Mouse (Mus musculus): ENCODE data around the gene Banp. TPM values are rescaled to one million over a fixed set of nuclear protein-coding genes. Genes with fewer than 3 reads are reported as not detected.

Gene Banp
- polyA plus RNA-seq, 1 experiment from 2014 or later, result 43.3 TPM

GRCm38 (mm10) chr8:121995895-121996294 lies 46.3 kb downstream of the Banp start:
- no peaks in the 10 kb centered on the region for H3K4me1 ChIP-seq
- WGBS, result 73% methylated on average over 3 of the region's 3 CpGs
- H3K4me3 ChIP-seq (replicated peaks), result no peak overlapping the region
- no peaks in the 10 kb centered on the region for H3K27me3 ChIP-seq
- H3K36me3 ChIP-seq, result peaks cover 78% of the 10 kb centered on the region
- no peak overlapping the region for H3K27ac ChIP-seq
- H3K9me3 ChIP-seq (replicated peaks), result no peaks in the 10 kb centered on the region
- no peak overlapping the region for H3K4me2 ChIP-seq
- no peak for ATAC-seq (replicated peaks; ENCODE audit: low FRiP score)
- H3K9ac ChIP-seq, result no peak overlapping the region

GRCm38 (mm10) chr8:121998631-121999030 lies 49.1 kb downstream of the Banp start:
- WGBS, result 97% methylated on average over 4 of the region's 4 CpGs
- H3K4me2 ChIP-seq, result no peak overlapping the region
- H3K9ac ChIP-seq, result no peak overlapping the region
- H3K4me1 ChIP-seq, result no peaks in the 10 kb centered on the region
- no peak overlapping the region for H3K4me3 ChIP-seq (replicated peaks)
- H3K27me3 ChIP-seq, result no peaks in the 10 kb centered on the region
- no peaks in the 10 kb centered on the region for H3K9me3 ChIP-seq (replicated peaks)
- H3K27ac ChIP-seq, result no peak overlapping the region
- peaks cover 81% of the 10 kb centered on the region for H3K36me3 ChIP-seq
- no peak for ATAC-seq (replicated peaks; ENCODE audit: low FRiP score)

DNA sequence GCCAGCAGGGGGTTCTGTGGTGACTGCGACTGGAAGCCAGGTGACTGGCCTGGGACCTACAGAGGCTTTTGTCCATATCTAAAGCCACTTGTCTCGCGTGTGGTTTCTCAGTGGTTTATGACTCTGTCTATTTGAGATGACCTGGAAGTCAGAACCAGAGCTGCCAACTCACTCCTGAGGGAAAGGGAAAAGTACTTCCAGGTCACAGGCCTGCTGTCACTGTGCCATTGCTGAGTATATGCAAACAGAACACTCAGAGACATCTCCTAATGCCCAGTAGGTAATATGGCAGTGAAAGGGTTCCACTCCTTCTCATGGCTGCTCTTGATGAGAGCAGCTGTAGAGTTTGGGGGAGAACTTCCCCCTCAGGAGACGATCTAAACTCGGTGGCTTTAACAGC lies 49.7 kb downstream of the Banp start:
- H3K36me3 ChIP-seq, result peaks cover 83% of the 10 kb centered on the region

DNA sequence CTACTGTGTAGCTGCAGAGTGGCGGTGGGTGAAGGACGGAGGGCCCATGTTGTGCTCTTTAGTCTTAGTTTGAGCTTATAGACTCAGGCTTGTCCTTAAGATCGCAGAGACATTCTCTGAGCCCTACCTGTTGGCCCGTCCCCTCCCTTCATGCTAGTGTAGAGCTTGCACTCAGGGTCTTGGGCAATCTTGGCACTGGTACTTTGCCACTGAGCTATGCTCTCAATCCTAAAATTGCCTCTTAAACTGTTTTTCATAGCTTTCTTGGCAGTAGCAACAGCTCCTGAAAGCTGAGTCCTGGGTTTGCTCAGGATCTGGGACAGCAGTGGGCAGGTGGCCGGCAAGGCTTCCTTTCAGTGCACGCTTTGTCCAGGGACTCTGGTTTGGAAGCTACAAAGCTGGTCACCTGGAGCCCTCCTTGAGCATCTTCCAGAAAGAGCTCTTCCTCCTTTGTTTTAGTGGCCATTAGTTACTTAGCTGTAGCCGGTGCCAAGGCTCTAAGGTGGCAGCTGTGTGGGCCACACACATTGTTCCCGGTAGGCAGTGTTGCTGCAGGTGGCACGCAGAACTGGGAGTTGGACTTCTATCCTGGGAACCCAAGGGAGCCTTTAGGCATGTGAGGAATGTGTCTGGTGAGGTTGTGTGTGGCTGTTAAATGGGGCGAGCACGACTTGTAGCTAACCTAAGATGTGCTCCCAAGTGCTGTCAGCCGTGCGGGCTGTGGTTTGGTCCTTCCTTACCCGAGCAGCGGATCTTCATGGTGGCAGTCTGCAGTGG lies 52.0 kb downstream of the Banp start:
- Histone ChIP-seq H3K36me3 (peaks cover 96% of the 10 kb centered on the region), H3K4me1 (no peaks in the 10 kb centered on the region), H3K9ac (no peak overlapping the region), H3K4me2 (no peak overlapping the region), H3K27me3 (no peaks in the 10 kb centered on the region), H3K27ac (no peak overlapping the region), H3K4me3 (replicated peaks) (no peak overlapping the region), H3K9me3 (replicated peaks) (no peaks in the 10 kb centered on the region)
- no peak for ATAC-seq (replicated peaks; ENCODE audit: low FRiP score)
- 88% methylated on average over 15 of the region's 15 CpGs for whole genome bisulfite sequencing

More for the DNA sequence above, 49.7 kb downstream of the Banp start:
- H3K9ac ChIP-seq, result no peak overlapping the region
- H3K4me1 ChIP-seq, result no peaks in the 10 kb centered on the region
- WGBS, result 83% methylated on average over 5 of the region's 5 CpGs
- ATAC-seq (replicated peaks; ENCODE audit: low FRiP score), result no peak
- H3K27ac ChIP-seq, result no peak overlapping the region
- no peaks in the 10 kb centered on the region for H3K9me3 ChIP-seq (replicated peaks)
- H3K4me3 ChIP-seq (replicated peaks), result no peak overlapping the region
- no peak overlapping the region for H3K4me2 ChIP-seq
- H3K27me3 ChIP-seq, result no peaks in the 10 kb centered on the region

- no peak for ATAC-seq (replicated peaks; ENCODE audit: low FRiP score)
- H3K4me2 ChIP-seq, result no peak overlapping the region
- peaks cover 95% of the 10 kb centered on the region for H3K36me3 ChIP-seq
- no peaks in the 10 kb centered on the region for H3K27me3 ChIP-seq
- no peaks in the 10 kb centered on the region for H3K4me1 ChIP-seq
- H3K9ac ChIP-seq, result no peak overlapping the region
- H3K4me3 ChIP-seq (replicated peaks), result no peak overlapping the region
- no peak overlapping the region for H3K27ac ChIP-seq
- 86% methylated on average over 8 of the region's 8 CpGs for WGBS
- H3K9me3 ChIP-seq (replicated peaks), result no peaks in the 10 kb centered on the region
Measured at GRCm38 (mm10) chr8:122003646-122004045, 54.1 kb downstream of the Banp start.

GRCm38 (mm10) chr8:122004131-122004530 lies 54.6 kb downstream of the Banp start:
- Histone ChIP-seq H3K27me3 (no peaks in the 10 kb centered on the region), H3K27ac (no peak overlapping the region), H3K9ac (no peak overlapping the region), H3K4me2 (no peak overlapping the region), H3K36me3 (peaks cover 95% of the 10 kb centered on the region), H3K4me3 (replicated peaks) (no peak overlapping the region), H3K4me1 (no peaks in the 10 kb centered on the region), H3K9me3 (replicated peaks) (no peaks in the 10 kb centered on the region)
- WGBS, result 91% methylated on average over 5 of the region's 5 CpGs
- no peak for ATAC-seq (replicated peaks; ENCODE audit: low FRiP score)

- Histone ChIP-seq H3K27ac (no peak overlapping the region), H3K4me1 (peaks cover 3% of the 10 kb centered on the region; the same call in 1 of the 2 replicates), H3K4me2 (no peak overlapping the region), H3K27me3 (no peaks in the 10 kb centered on the region), H3K9ac (no peak overlapping the region), H3K4me3 (replicated peaks) (no peak overlapping the region), H3K9me3 (replicated peaks) (no peaks in the 10 kb centered on the region), H3K36me3 (peaks cover 92% of the 10 kb centered on the region)
- 0 out of 2 replicates have a peak, but pooled peaks have one; percentile 33 for ATAC-seq (replicated peaks; ENCODE audit: low FRiP score)
- WGBS, result 76% methylated on average over 25 of the region's 25 CpGs
Measured at GRCm38 (mm10) chr8:122005422-122006204, 56.1 kb downstream of the Banp start.

DNA sequence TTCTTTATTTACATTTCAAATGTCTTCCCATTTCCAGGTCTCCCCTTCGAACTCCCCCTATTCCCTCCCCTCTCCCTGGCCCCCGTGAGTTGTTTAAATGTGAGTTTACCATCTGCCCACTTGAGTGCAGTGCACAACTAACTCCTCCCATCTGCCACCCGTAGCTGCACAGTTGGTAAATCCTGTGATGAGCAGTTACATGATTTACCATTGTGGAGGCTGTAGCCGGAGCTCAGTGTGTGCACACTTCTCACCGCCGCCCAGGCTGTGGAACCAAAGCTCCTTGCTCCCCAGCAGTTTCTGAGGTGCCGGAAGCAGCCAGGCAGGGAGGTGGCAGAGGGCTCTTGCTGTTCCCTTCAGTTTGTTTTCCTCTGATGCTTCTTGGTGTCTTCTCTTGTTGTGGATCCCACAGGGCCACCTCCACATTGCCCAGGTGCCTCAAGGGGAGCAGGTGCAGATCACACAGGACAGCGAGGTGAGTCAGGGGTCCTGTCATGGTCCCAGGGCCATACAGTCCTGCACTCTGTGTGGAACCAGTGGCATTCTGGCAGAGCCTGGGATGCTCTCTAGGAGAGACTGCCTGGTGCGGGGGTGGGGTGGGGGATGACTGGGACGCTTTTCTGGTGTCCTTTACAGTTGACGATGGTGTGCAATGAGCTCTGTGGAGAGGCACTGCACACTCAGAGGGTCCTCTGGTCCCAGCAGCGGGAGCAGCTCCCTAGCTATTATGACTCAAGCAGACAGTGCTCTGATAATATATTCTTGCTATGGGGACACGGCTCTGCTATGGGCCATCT lies 57.3 kb downstream of the Banp start:
- H3K27me3 ChIP-seq, result no peaks in the 10 kb centered on the region
- no peak overlapping the region for H3K4me2 ChIP-seq
- WGBS, result 86% methylated on average over 13 of the region's 13 CpGs
- H3K27ac ChIP-seq, result no peak overlapping the region
- no peaks in the 10 kb centered on the region for H3K9me3 ChIP-seq (replicated peaks)
- H3K9ac ChIP-seq, result no peak overlapping the region
- H3K36me3 ChIP-seq, result peaks cover 88% of the 10 kb centered on the region
- H3K4me1 ChIP-seq, result peaks cover 10% of the 10 kb centered on the region; the same call in 1 of the 2 replicates
- no peak for ATAC-seq (replicated peaks; ENCODE audit: low FRiP score)
- H3K4me3 ChIP-seq (replicated peaks), result no peak overlapping the region

DNA sequence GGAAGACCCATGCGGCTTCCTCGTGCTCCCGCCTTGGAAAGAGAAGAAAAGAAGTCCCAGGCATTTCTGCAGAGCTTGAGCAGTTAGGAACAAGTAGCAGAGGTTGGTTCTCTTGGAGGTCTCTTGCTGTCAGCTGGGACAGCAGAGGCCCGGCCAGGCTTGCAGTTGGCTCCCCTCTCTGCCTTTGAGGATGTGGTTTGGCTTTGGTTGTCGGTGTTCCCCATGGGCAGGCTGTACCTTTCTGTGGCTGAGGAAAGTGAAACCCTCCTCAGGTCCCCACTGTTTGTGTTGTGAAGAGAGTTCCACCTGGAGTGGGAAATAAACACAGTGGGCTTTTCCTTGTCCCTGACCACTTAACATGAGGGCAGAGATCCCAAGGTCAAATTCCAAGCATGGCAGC lies 58.8 kb downstream of the Banp start:
- no peaks in the 10 kb centered on the region for H3K27me3 ChIP-seq
- no peaks in the 10 kb centered on the region for H3K9me3 ChIP-seq (replicated peaks)
- no peak for ATAC-seq (replicated peaks; ENCODE audit: low FRiP score)
- H3K4me1 ChIP-seq, result peaks cover 10% of the 10 kb centered on the region; the same call in 1 of the 2 replicates
- H3K9ac ChIP-seq, result no peak overlapping the region
- H3K36me3 ChIP-seq, result peaks cover 84% of the 10 kb centered on the region
- no peak overlapping the region for H3K4me3 ChIP-seq (replicated peaks)
- no peak overlapping the region for H3K27ac ChIP-seq
- no peak overlapping the region for H3K4me2 ChIP-seq
- 93% methylated on average over 5 of the region's 5 CpGs for WGBS

- H3K9ac ChIP-seq, result no peak overlapping the region
- WGBS, result 74% methylated on average over 5 of the region's 5 CpGs
- no peak overlapping the region for H3K4me3 ChIP-seq (replicated peaks)
- no peaks in the 10 kb centered on the region for H3K27me3 ChIP-seq
- peaks cover 10% of the 10 kb centered on the region; the same call in 1 of the 2 replicates for H3K4me1 ChIP-seq
- H3K36me3 ChIP-seq, result peaks cover 70% of the 10 kb centered on the region
- H3K9me3 ChIP-seq (replicated peaks), result no peaks in the 10 kb centered on the region
- ATAC-seq (replicated peaks; ENCODE audit: low FRiP score), result no peak
- H3K27ac ChIP-seq, result no peak overlapping the region
- H3K4me2 ChIP-seq, result no peak overlapping the region
Measured at GRCm38 (mm10) chr8:122010638-122011037, 61.1 kb downstream of the Banp start.

GRCm38 (mm10) chr8:122011066-122011588 lies 61.6 kb downstream of the Banp start:
- ATAC-seq (replicated peaks; ENCODE audit: low FRiP score), result no peak
- Histone ChIP-seq H3K4me2 (no peak overlapping the region), H3K4me1 (peaks cover 10% of the 10 kb centered on the region; the same call in 1 of the 2 replicates), H3K4me3 (replicated peaks) (no peak overlapping the region), H3K36me3 (peaks cover 71% of the 10 kb centered on the region), H3K27me3 (no peaks in the 10 kb centered on the region), H3K9me3 (replicated peaks) (no peaks in the 10 kb centered on the region), H3K9ac (no peak overlapping the region), H3K27ac (no peak overlapping the region)
- WGBS, result 34% methylated on average over 7 of the region's 7 CpGs

Data from kidney, embryonic 15.5 days (tissue).